Mouse (Mus musculus) olfactory bulb, adult 2 months (tissue): Measurements from ENCODE around the gene Ppp1r11. TPM values are rescaled to one million over a fixed set of nuclear protein-coding genes. Genes with fewer than 3 reads are reported as not detected.
"Not testable (repeated sequence)": the region's sequence is repeated elsewhere in the genome, so short reads cannot be mapped to it uniquely, and the experiment has no call there.

Experiments
- H3K27ac ChIP-seq: fragments of 200-500 bp; 2 replicates; pipeline ENCODE4 v1.5.1; 2012; ENCODE audit warnings: low read depth, low read length; ENCODE audit not compliant: insufficient read depth
- H3K4me1 ChIP-seq: fragments of 200-500 bp; 2 replicates; pipeline ENCODE4 v1.6.1; 2012; ENCODE audit warnings: low read length; ENCODE audit not compliant: control insufficient read depth, insufficient read depth
- H3K4me3 ChIP-seq: fragments of 200-500 bp; 2 replicates; pipeline ENCODE4 v1.5.1; 2012; ENCODE audit warnings: mild to moderate bottlenecking, low read depth, low read length, moderate library complexity; ENCODE audit not compliant: insufficient read depth
- CTCF ChIP-seq: fragments of 200-500 bp; IDR thresholded peaks from 2 replicates; pipeline ENCODE4 v1.5.1; 2012; ENCODE audit warnings: low read depth, mild to moderate bottlenecking, low read length, moderate library complexity; ENCODE audit not compliant: insufficient read depth
- POLR2A ChIP-seq: fragments of 200-500 bp; IDR thresholded peaks from 2 replicates; pipeline ENCODE4 v1.6.1; 2012; ENCODE audit warnings: mild to moderate bottlenecking, low read depth, low read length, moderate library complexity; ENCODE audit not compliant: insufficient read depth
- WGBS: fragments of 180-500 bp; shearing (Covaris S2); methylation state at CpG from one replicate; pipeline ENCODE4 v1.1.7; 2018; 5-methylcytosine and 5-hydroxymethylcytosine counted together
- polyA plus RNA-seq: library from polyadenylated mRNA; stranded (reverse); fragments of >200 nt; gene quantifications from 2 replicates; pipeline ENCODE4 v1.2.4, GENCODE M21; 2012; ENCODE audit warnings: low replicate concordance; ENCODE audit not compliant: missing spikeins, insufficient read depth, insufficient read length

The Ppp1r11 gene
- polyA plus RNA-seq = not detected in 2 replicates

DNA sequence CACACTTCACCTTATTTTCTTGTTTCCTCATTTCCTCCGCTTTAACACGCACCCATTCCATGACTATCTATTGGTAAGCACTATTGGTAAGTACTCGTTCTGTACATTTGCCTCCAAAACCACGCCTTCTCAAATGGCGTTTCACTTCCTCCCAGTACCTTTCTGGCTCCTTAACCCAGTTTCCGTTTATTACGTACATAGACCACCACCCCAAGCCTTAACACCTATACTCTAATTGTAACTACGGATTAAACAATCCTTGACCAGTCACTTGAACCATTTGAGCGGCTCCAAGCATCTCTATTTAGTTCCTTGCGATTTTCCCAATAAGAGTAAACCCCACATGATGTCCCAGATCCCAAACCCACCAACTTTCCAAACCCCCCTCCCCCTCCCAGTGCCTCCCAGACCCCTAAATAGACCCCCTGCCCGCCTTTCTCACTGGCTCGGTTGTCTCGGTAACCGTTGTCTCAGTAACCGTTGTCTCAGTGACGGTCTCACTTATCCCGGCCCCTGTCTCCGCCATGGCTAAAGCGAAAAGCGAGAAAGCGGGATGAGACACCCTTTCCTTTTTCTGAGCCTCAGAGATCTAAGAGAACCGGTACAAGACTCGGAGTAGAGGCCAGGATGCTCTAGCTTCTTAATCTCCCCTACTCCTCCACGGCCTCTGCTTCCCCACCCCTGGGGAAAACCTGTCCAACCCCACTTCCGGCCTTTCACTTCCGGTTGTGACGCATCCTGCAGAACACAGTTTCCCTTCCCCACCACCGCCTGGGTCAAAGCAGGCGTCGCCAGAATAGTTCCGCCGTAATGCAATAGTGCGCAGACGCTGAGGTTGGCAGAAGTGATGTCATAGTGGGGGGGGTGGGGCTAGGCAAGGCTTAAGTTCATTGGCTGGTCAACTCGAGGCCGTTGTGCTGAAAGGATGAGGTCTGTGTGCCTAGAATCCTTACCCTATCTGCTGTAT is at the start of gene Ppp1r11:
Gene Ppp1r11 (minus strand): TSS at position 761 of the 967 bp plus-strand sequence.
- WGBS = under 1% methylated on average over 36 of the region's 36 CpGs
- Histone ChIP-seq H3K4me1 (peaks cover 11% of the 10 kb centered on the region; the same call in 1 of the 2 replicates), H3K4me3 (peak within 1 kb of the TSS; percentile 78), H3K27ac (peak within 1 kb of the TSS; percentile 61)
- TF ChIP-seq POLR2A (peak; percentile 68), CTCF (no peak)

DNA sequence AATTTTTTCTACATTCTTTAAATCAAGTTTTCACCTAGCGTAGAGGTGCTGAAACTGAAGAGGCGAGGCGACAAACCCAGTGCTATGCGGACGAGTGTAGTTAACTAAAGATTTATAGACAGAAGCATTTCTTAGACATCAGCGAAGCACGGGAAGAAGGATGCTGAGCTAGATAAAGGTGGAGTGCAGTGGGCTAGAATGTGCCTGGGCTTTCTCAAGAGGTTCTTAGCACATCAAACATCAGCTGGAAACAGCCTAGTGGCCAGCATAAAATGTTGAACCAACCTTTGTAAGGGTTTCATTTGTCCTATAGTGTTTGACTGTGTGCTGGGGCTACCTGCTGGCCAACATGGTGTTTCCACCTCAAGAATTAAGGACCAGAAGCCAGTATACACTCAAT is 49.3 kb upstream of the Ppp1r11 start, which contains the start of gene Zfp57:
Gene Zfp57 (plus strand): TSS at position 301 of the 400 bp plus-strand sequence.
- H3K4me1 ChIP-seq = peaks cover 8% of the 10 kb centered on the region
- TF ChIP-seq CTCF = no peak
- no peak for TF ChIP-seq POLR2A
- 98% methylated on average over 7 of the region's 7 CpGs for WGBS
- H3K27ac ChIP-seq = no peak within 1 kb of the TSS
- no peak within 1 kb of the TSS for H3K4me3 ChIP-seq

DNA sequence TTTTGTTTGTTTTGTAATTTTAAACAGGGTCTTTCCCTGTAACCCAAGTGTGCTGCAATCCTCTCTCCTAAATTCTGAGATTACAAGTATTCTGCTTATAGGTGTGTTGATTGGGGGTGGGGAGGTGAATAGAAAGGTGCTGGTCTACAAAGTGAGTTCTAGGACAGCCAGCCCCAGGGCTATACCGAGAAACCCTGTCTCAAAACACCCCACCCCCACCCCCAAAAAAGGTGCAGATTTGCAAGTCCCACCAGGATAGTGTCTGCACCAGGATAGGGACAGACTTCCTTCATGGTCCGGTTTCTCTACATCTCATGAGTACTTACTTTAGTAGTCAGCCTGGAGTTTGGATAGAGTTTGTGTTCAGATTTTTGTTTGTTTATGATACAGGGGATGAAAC is 46.9 kb upstream of the Ppp1r11 start:
- no peak for TF ChIP-seq CTCF
- TF ChIP-seq POLR2A = no peak
- Histone ChIP-seq H3K4me3 (no peak overlapping the region), H3K27ac (no peak overlapping the region), H3K4me1 (peaks cover 8% of the 10 kb centered on the region)
- 86% methylated on average over 2 of the region's 2 CpGs for WGBS

DNA sequence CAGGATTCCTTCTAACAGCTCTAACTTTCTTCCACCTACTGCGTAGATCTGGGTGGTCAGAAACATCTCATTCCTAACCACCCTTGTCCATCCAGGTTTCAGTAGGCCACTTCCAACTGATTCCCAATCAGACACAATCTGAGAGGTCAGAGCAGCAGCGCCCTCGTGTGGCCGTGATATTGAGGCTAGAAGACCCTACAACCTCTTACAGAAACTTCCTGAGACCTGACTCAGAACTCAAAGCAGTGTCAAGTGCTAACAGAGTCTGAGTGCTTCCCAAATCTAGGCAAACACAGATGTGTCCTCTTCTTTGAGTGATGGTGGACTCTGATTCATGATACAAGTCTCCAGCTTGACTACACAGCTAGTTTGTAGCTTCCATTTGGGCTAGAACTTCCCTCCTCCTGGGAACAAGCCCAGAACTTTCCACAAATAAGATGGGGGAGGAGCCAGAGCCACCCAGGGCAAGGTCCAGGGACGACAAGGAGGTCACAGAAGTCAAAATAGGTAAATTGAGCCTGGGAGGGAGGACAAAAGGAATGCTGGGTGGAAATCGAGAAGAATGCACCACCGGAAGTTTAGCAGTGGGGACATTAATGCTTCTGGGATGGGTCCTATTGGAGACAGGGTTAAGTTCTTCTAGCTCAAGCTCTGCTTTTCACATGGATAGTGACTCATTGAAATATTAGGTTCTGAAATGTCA is 45.6 kb upstream of the Ppp1r11 start:
- 33% methylated on average over 7 of the region's 7 CpGs for WGBS
- no peak overlapping the region for H3K4me3 ChIP-seq
- TF ChIP-seq POLR2A = no peak
- TF ChIP-seq CTCF = no peak
- no peak overlapping the region for H3K27ac ChIP-seq
- no peaks in the 10 kb centered on the region for H3K4me1 ChIP-seq

DNA sequence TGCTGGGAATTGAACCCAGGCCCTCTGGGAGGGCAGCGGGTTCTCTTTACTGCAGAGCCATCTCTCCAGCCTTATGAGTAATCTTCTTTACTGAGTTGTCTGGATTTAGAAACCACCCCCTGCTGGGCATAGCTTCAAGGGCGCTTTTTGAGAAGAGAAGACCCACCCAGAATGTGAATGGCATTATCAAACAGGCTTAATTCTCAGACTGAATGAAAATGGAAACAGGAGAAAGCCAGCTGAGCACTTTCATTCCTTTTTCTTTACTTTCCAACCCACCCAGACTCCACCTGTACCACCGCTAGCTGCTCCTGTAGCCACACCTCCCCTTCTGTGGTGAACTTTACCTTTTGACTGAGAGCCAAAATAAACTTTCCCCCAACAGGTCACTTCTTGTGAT is 43.9 kb upstream of the Ppp1r11 start:
- 64% methylated on average over 3 of the region's 3 CpGs for WGBS
- Histone ChIP-seq H3K27ac (no peak overlapping the region), H3K4me1 (no peaks in the 10 kb centered on the region), H3K4me3 (no peak overlapping the region)
- no peak for TF ChIP-seq CTCF

DNA sequence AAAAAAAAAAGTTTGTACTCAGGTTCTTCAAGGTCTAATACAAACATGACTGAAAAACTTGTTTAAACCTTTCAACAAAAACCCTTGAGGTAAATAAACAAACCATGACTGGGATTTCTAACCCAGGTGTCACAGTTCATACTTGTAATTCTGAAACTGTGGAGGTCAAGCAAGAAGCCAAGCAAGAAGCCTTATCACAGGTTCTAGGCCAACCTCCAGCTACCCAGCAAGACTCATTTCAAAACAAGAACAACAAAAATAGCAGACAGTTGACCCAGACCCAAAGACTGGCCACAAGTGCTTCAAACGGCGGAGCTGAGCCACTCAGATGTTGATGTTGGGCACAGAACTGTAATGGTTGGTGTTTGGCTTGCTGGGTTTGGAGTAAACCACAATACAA is 43.0 kb upstream of the Ppp1r11 start:
- no peak for TF ChIP-seq POLR2A
- TF ChIP-seq CTCF = no peak
- Histone ChIP-seq H3K27ac (no peak overlapping the region), H3K4me1 (no peaks in the 10 kb centered on the region), H3K4me3 (no peak overlapping the region)
- WGBS = 90% methylated on average over 2 of the region's 2 CpGs

DNA sequence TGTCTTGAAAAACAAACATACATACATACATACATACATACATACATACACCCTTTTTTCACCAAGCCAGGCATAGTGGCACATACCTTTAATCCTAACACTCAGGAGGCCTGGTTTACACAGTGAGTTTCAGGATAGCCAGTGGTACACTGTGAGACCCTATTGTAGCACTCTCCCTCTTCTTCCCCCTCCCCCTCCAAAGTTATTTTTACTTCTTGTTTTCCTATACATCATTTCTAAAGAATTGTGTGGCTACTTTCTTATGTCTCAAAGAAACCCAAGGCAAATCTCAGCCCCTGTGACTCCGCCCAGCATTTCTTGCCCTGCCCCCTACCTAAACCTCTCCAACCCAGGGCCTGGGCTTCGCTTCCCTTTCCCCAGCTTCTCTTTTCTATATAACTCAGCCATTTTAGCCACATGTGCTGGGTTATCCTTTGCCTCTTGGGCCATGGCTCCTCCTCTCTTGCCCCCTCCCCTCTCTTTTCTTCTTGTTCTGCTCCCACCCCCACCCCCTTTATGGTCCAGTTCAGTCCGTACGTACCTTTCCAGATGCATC is 42.3 kb upstream of the Ppp1r11 start:
- Histone ChIP-seq H3K4me3 (no peak overlapping the region), H3K4me1 (no peaks in the 10 kb centered on the region), H3K27ac (no peak overlapping the region)
- 95% methylated on average over 4 of the region's 4 CpGs for WGBS
- TF ChIP-seq CTCF = no peak
- no peak for TF ChIP-seq POLR2A

DNA sequence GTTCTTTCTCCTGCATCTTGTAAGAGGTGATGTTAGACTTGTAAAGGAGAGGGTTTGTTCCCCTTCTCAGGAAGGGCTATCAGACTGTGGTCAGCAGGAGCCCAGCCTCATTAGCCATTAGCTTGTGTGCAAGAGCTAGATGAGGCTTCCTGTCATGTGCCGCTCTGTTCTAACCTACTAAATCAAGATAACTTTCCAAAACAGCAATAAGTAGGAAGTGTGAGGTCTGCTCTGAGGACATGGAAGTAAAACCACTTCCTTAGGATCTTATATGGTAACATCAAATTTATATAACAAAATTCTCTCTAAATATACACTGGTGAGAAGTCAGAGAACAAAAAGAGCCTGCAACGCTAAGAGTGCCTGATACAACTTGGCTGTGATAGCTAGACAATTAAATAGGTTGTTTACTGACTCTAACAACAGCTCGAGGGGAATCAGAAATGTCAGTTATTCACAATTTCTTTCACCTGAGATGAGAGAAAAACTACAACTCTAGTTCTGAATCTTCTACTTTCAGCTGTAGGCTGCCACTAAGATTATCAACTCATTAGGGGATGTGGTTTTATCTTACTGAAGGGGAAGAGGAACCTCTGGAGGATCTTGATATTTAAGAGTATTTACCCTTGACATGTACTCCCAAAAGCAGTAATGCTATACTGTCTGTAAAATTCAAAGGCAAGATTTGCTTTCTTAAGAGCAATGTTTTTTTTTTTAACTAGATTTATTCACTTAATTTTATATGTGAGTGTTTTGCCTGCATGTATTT is 41.0 kb upstream of the Ppp1r11 start:
- TF ChIP-seq CTCF (no peak), POLR2A (no peak)
- WGBS = 75% methylated on average over 3 of the region's 3 CpGs
- Histone ChIP-seq H3K27ac (no peak overlapping the region), H3K4me1 (peaks cover 4% of the 10 kb centered on the region; the same call in 1 of the 2 replicates), H3K4me3 (no peak overlapping the region)

DNA sequence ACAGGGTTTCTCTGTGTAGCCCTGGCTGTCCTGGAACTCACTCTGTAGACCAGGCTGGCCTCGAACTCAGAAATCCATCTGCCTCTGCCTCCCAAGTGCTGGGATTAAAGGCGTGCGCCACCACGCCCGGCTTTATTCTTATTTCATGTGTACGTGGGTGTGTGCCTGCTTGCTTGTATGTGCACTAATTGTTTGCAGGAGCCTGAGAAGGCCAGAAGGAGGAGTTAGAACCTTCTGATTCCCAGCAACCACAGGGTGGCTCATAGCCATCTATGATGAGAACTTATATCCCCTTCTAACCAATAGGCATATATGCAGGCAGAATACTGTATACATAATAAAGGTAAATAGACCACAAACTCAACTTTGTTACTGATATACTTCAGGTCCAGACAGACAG is 39.1 kb upstream of the Ppp1r11 start:
- 88% methylated on average over 6 of the region's 6 CpGs for WGBS
- H3K27ac ChIP-seq, H3K4me1 ChIP-seq, H3K4me3 ChIP-seq: not testable (repeated sequence)
